Mouse (Mus musculus): Measurements from ENCODE around the gene Gm14401. TPM values are rescaled to one million over a fixed set of nuclear protein-coding genes. Genes with fewer than 3 reads are reported as not detected.

The Gm14401 gene
- polyA plus RNA-seq (2012; rRNA removed), result not detected in 2 replicates

GRCm38 (mm10) chr2:177073432-177074423 lies at the start of gene Gm14401:
Gene Gm14401 (plus strand): TSS chr2:177074320.

Other genes with a start within 250 kb of the Gm14401 start
- gene Gm14408, start 243.2 kb upstream of the Gm14401 start, polyA plus RNA-seq (2012; rRNA removed), result not detected in 2 replicates
- gene Gm14296, start 146.5 kb upstream of the Gm14401 start, polyA plus RNA-seq (2012; rRNA removed), result 0.77 and 1.4 TPM in 2 replicates
- 1.2 and 5.6 TPM in 2 replicates for gene Gm14419, start 73.4 kb upstream of the Gm14401 start, polyA plus RNA-seq (2012; rRNA removed)
- gene Gm14410, start 132.1 kb downstream of the Gm14401 start, polyA plus RNA-seq (2012; rRNA removed), result 2.0 and 2.4 TPM in 2 replicates
- not detected in 2 replicates for gene Gm14409, start 192.7 kb downstream of the Gm14401 start, polyA plus RNA-seq (2012; rRNA removed)
- gene Gm14412, start 250.0 kb downstream of the Gm14401 start, polyA plus RNA-seq (2012; rRNA removed), result not detected in 2 replicates